Mouse (Mus musculus): ENCODE data around the gene Zscan12.

The Zscan12 gene

DNA sequence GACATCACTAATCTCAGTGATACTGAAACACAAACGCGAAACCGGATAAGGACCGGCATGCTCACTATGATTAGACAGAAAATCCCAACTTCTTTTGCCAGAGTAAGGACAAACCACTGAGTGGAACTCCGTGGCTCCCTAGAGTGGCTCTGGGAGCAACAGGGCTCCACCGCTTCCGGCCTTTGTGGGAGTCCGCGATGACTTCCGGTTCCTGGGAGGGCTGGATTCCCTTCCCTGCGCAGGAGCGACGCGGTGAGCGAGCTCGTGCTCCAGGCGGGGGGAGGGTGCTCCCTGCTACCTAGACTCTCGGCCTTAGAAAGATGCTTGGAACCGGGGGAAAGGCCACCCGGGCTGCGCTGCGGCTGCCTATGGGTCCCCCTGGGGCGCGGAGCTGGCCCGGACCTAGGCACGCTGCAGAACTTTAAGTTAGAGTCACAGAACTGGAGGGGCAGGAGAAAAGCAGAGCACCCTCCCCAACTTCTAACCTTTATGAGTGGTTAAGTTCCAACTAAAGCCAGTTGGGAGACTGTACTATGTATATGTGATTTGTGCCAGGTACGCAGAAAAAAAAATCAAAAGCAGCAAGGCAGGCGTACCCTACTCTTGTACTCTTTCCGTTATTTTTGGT lies at the start of gene Zscan12:
Zscan12 (plus strand) TSS at position 200 of the 628 bp plus-strand sequence.
- peak; percentile 93 to 95 for DNase-seq (ENCODE audit: low spot score in 2 of 2)

DNA sequence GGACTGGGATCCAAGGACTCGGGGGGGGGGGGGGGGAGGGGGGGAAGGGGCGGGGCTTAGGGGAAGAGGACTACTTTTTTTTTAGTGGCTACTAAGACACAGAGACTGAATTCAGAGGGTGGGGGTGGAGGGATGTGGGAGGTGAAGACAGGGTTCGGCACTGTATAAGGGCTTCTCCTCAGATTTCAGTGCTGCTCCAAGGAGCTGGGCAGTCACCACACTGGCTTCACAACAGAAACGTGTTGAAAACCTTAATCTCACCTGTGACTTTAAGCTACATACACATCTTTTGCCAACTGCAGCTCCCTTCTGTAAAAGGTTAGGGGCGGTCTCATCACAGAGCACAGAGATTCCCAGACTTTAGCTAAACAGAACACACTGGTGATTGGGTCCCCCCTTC lies 49.8 kb upstream of the Zscan12 start:
- no peak for DNase-seq (ENCODE audit: low spot score in 2 of 2)

DNA sequence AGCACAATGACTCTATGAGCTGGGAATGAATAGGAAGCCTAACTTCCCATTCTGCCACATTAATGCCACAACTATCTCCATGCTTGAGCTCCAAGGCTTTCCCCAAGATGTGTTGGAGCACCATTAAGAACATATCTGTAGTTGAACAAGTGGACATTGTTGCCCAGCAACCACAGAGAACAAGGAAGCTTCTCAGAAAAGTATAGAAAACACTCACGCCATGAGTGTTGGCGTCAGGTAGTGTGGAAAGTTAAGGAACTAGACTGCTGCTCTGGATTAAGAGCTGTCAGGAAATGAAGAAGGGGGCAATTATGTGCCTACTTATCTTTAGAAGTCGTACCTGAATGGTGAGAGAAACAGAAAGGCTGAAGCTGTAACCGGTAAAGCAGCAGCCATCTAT lies 48.7 kb upstream of the Zscan12 start:
- no peak for DNase-seq (ENCODE audit: low spot score in 2 of 2)

DNA sequence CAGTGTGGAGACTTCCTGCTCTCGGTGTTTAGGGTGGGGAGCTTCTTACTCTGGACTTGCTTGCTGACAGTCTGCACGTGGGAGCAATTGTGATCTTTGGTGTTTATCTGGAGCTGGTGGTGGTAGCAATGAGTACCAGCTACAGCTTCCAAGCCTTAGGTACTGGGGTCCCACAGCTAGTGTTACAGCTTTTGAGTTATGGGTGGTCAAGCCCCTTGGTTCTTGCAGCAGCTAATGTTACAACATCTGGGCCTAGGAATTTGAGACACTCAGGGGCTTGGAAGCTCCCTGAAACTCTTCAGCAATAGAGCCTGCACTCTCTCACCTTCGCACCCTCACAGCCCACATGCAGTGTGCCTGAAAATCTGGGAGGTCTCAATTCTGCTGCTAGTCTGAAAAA lies 42.4 kb upstream of the Zscan12 start:
- DNase-seq (ENCODE audit: low spot score in 2 of 2): no peak

DNA sequence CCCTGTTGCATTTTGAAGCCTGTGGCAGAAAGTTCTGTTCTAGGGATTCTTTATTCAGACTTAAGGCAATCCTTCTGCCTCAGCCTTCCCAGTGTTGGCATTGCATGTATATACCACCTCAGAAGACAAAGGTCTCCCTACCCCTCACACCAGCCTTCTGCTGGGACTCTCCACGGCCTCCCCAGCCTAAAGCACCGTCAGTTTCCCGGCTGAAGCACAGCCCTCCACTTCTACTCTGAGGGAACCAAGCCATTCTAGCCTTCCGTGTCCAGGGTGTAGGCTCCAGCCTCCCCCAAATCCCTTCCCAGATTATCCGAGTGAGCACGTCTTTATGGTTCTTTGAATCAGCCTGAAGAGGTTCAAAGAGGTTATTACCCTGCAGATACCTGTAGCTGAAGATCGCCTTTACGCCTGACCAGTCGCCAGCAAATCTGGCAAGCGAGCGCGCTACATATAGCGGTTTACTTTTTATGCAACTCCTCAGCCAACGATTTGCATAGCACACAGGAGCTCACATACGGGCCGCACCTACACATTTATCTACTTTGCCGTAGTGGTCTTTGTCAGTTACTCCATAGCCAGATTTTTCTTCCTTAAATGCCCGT lies 40.6 kb upstream of the Zscan12 start:
- no peak for DNase-seq (ENCODE audit: low spot score in 2 of 2)

DNA sequence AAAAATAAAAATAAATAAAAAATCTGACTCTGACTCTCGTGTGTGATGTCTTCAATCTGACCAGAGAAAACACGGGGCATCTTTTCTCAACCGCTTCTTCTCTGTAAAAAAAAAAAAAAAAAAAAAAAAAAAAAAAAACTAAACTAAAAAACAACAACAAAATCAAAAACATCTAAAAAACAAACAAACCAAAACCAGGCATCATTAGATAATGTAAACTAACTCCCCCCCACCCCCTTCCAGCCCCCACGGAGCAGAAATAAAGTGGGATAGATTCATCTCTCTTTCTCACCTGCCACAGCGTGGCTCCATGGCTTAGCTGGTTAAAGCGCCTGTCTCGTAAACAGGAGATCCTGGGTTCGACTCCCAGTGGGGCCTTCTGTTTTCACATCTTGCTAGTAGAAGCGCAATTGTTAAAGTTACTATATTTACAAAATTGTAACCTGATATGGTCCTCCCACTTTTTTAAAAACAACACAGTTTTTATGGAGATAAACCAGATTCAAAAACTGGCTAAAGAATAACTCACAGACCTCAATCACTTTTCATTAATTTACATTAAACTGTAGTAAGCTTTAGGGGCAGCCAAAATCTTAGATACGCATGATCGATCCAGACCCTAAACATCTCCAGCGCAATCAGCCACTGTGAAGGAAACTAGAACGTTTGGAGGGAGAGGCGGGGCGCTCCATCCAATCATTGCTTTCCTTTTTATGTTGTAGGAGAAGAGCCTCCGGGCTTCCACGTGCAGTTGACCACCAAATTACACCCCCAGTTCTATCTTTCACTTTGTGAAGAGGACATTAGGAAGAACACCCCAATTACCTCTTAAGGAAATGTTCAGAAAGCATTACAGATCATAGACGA lies 39.9 kb upstream of the Zscan12 start:
- no peak for DNase-seq (ENCODE audit: low spot score in 2 of 2)

DNA sequence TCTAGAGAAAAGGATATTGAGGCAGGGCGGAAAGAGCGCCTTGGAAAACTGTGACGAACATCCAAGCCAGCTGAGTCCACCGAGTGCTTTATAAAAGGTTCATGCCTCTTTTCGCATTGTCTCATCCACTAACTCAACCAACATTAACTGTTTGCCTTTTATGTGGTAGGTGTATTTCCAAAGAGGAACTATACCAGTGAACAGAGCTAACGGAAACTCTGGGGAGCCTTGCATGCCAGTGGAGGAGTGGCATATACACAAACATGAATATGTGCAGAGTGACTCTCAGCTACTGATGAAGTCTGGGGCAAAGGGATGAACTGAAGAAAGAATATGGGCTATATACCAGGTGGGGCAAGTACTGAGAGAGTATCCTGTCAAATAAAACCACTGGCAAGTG lies 39.2 kb upstream of the Zscan12 start:
- DNase-seq (ENCODE audit: low spot score in 2 of 2): no peak

DNA sequence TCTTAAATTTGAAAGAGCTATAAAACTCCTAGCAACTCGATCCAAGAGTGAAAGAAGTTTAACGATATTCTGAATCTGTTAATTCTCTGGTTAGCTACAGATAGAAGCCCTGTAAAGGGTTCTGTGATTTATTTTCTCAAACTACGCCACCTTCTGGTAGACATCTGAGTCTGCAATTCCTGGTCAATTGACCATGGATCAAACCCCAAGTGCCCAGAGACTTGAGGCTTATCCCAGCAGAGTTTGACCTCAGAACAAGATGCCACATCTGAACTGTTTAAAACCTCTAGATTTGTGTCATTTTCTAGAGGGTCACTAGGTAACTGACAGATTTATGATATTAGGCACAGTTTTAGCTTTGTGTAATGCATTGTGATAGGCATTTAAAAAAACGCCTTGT lies 36.4 kb upstream of the Zscan12 start:
- DNase-seq (ENCODE audit: low spot score in 2 of 2): peak in 1 of 2 experiments; percentile 6

DNA sequence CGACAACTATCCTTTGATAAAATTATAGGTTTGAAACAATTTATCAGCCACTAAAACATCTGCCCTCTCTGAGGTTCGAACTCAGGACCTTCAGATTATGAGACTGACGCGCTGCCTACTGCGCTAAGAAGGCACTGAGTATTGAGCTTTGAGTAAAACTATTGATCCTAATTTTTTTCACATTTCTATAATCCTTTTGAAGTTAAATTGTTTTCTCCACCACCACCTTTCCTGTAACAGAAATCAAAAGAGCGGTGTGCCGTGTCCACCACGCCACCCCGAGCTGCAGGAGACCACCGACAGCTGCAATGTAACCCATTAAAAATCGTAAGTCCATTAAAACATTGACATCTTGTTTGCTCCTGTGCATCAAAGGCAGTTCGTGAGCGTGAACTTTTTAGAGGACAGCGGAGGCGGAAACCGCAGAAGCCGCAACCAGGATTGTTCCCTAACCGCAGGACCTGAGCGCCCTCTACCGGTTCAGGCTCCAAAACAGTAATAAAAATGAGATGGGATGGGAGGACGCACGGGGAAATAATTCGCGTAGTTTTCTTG lies 35.9 kb upstream of the Zscan12 start:
- peak; percentile 48 to 77 for DNase-seq (ENCODE audit: low spot score in 2 of 2)

DNA sequence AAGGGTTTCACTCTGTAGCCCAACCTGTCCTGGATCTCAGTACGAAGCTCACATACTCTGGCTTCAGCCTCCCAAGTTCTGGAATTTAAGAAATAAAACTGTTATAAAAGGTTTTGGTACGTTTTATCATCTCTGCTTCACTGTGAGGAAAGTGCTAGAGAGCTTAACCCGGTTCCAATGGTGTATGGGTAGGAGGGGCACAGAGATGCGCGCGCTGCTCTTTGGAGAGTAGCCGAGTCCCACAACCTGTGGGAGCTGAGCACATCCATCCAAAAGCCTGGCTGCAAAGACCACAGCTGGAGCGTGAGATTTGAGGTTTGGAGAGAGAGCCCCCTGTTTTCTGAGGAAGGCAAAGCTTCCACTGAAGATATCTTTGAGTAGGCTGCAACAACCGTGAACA lies 35.2 kb upstream of the Zscan12 start:
- no peak for DNase-seq (ENCODE audit: low spot score in 2 of 2)

DNA sequence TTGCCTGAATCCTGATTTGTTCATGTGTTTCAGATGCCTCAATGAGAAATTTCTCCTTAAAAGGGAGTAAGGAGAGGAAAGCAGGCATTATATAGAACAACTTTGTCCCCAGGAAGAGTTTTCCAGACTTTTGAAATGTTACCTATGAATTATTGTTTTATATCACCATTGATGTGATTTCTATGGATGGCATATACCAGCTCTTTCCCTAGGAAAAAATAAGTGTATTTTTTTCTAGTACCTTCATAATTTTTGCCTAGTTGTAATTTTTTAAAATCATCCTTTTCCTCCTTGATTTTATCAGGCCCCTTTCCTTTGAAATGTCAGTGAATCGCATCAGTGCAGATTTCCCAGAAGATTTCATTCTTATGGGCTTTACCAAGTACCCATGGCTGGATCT lies 16.0 kb upstream of the Zscan12 start, which contains the start of gene Olfr1367:
Olfr1367 (plus strand) TSS at position 301 of the 400 bp plus-strand sequence.
- DNase-seq (ENCODE audit: low spot score in 2 of 2): no peak

DNA sequence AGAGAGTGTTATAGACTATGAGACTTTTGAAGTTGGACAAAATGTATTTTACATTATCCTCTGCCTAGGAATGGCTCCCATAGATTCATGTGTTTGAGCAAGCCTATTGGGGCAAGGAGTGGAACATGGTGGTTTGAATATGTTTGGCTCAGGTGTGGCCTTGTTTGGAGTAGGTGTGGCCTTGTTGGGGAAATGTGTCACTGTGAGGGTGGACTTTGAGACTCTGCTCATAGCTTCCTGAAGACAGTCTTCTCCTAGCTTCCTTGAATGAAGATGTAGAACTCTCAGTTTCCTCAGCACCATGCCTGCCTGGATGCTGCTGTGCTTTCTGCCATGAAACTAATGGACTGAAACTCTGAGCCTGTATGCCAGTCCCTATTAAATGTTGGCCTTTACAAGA lies 12.0 kb upstream of the Zscan12 start:
- DNase-seq (ENCODE audit: low spot score in 2 of 2): no peak

DNA sequence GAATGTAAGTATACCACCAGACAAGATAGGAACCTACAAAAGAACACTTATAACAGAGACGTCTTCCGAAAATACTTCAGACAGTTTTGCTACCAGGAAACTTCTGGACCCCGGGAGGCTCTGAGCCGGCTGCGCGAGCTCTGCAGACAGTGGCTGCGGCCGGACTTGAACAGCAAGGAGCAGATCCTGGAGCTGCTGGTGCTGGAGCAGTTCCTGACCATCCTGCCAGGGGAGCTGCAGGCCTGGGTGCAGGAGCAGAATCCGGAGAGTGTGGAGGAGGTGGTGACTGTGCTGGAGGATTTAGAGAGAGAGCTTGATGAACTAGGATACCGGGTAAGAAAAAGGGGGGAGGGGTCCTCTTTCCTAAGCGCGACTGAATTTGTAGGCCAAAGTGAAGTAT lies 1.1 kb downstream of the Zscan12 start:
- DNase-seq (ENCODE audit: low spot score in 2 of 2): no peak

DNA sequence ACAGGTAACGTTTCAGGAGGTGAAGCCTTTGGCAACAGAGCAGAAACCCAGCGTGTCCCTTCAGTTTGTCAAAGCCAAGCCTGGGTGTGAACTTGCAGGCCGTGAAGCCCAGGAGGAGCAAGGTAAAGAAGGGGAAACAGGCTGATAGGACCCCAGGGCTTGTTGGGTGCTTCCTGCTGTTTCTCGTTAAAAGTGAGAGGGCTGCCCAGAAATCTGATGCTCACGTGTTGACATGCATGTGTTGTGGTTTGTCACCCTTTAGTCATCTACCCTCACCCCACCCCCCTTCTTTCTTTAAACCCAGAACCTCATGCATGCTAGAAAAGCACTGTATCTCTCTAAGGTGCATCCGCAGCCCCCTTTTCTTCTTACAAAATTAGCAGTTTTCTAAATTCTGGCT lies 4.0 kb downstream of the Zscan12 start:
- DNase-seq (ENCODE audit: low spot score in 2 of 2): no peak

DNA sequence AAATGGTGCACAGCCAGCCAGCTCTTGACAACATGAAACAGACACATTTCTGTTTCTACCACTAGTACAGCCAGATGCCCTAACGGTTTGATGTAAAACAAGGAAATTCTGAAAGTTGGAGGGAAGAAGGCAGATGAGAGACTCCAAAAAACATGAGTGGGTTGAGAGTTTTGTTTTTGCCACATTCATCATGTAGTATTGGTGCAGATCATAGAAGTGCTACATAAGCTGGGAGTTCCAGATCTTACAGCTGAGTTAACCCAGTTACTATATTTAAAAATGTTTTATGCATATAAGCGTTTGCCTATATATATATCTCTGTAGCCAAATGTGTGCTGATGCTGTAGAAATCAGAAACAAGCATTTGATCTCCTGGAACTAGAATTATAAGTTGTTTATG lies 10.1 kb downstream of the Zscan12 start:
- no peak for DNase-seq (ENCODE audit: low spot score in 2 of 2)

DNA sequence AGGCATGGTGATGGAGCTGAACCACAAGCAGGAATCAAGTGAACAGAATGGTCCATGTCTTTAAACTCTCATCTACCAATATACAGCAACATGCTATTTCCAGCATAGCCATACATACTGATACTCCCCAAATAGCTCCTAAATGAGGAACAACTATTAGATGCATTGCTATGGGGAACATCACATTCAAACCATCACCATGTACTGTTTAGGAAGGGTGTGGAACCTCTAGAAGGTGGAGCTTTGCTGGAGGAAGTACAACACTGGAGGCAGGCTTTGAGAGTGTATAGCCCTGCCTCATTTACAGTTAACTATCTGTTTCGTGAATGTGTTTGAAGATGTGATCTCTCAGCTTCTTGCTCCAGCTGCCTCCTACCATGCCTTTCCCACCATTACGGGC lies 15.2 kb downstream of the Zscan12 start:
- no peak for DNase-seq (ENCODE audit: low spot score in 2 of 2)

DNA sequence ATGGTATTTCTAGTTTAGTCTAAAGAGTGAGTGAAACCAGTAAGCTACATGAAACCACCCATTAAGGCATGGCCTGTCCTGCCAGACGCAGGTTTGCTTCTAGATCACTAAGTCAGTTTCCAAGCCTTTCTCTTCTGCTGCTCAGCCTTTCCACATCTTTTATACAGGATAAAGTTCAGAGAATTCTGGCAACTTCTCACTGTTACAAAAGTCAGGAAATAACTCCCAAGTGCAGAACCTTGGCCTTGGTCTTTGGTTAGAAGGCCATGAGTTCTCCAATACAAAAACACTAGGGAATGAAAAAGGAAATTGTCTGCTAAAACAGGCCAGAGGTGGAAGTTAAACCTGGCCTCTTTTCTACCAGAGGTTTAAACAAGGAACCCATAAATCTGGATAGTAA lies 32.6 kb downstream of the Zscan12 start:
- DNase-seq (ENCODE audit: low spot score in 2 of 2): no peak

DNA sequence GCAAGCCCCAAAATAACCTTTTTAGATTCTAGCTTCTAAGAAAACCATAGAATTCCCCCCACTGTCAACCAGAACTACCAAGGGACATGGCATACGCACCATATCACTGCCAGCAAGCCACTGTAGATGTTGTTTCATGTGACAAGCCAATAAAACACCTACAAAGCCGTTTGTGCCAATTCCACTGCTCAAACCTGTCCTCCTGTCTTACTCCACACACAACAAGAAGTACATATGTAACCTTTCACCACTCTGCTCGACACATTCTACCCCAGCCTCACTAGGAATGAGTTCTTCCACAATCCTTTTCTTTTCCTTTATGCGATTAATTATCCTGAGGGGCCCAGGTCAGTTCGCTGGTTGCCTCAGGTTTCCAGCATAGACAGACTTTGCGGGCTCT lies 33.0 kb downstream of the Zscan12 start:
- DNase-seq (ENCODE audit: low spot score in 2 of 2): no peak

DNA sequence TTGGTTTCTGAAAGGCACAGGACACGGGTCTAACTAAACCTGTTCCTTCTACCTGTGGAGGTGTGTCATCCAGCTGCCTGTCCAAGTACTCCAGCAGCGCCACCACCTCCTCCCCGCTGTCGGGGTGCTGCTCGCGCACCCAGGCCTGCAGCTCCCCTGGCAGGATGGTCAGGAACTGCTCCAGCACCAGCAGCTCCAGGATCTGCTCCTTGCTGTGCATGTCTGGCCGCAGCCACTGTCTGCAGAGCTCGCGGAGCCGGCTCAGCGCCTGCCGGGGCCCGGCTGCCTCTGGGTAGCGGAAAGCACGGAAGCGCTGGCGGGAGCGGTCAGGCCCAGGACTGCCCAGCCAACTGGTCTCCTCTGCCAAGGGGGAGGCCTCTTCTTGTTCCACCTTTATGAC lies 33.4 kb downstream of the Zscan12 start:
- peak; percentile 8 to 11 for DNase-seq (ENCODE audit: low spot score in 2 of 2)

DNA sequence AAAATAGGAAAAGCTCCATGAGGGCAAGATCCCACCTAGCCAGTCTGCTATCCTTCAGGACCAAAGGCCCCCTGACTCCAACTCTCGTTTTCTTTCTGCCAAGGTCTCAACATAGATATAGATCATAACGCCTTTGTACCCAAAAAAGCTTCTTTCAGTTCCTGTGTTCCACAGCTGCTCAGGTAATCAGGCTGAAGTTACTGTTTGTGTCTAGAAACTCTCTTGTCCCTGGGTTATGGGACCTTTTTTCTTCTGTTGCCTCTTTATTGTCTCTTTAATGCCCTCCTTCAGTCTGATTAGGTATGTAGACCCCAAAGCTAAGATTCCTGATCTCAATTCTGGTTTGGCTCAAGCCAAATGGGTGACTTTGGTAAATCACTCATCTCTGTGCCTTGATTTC lies 34.9 kb downstream of the Zscan12 start:
- no peak for DNase-seq (ENCODE audit: low spot score in 2 of 2)

DNA sequence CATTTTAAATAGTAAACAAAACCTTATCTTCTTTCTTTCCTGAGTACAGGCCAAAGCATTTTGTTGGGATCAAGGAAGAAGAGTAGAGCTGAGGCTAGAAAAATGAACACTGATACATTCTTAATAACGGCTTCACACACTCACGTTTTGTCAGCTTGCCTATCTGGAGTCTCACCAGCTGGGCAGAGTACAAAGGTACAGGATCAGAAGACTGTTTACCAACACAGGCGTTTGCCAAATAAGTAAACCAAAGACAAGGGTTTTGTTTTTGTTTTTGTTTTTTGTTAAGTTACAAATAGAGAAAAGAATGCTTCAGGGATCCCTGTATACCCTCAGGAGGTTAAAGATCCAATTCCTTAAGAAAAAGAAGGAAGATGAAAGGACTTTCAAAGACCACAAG lies 38.5 kb downstream of the Zscan12 start:
- no peak for DNase-seq (ENCODE audit: low spot score in 2 of 2)

DNA sequence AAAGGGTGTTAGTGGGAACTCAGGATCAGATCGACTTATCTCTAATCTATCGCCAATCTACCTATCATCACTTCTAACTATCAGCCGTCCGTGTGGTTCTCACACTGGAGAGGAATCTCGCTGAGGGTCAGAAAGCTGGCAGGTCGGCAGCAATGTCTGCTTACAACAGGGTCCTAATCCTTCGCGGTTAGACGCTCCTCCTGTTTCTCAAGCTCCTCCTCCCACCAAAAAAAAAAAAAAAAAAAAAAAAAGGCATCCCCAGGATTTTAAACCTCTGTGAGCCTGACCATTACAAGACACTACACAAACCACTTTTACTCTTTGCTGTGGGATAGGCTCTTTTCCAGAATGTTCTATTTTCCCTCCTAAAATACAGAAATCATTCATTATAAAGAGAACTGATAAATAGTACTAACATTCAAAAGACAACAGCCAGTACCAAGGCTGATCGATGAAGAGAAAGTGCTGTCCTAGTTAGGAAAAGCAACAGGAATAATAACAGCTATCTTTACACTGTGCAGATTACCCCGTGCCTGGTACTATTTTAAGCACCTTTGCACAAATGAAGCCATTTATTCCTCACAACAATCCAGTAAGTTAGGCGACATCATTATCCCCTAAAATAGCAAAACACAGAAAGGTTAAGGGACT lies 39.1 kb downstream of the Zscan12 start:
- no peak for DNase-seq (ENCODE audit: low spot score in 2 of 2)
